In the genomic region with DNA sequence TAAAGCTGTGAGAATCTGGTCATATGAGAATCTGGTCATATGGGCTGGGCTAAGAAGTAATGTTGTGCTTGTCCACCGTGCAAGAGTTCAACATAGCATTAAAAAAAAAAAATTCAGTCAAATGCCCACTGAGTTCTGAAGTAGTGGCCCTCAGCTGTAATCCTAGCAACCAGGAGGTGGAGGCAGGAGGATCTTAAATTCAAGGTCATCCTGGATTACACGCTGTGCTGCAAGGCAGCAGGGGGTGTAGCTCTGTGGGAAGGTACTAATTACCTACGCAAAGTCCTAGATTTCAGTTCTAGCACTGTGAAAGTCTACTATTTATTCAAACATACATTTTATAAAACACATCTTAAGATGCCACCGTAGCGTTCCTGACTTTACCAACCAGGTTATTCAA, we compare ENCODE assay signal across 8 mouse cellular contexts. TPM values are rescaled to one million over a fixed set of nuclear protein-coding genes. Genes with fewer than 3 reads are reported as not detected.
DNase-seq lines count a peak whose midpoint lies in the region; ATAC-seq lines count a peak whose summit lies in the region.

No protein-coding gene starts in this region.

- H3K4me3 ChIP-seq in liver, embryonic 13.5 days (replicated peaks): peak overlapping the region; percentile 75

- no peaks in the 10 kb centered on the region for H3K9me3 ChIP-seq in liver, embryonic 13.5 days (replicated peaks)

- no peaks in the 10 kb centered on the region for H3K27me3 ChIP-seq in liver, embryonic 13.5 days

- peak overlapping the region; percentile 27; the same call in 1 of the 2 replicates for H3K27ac ChIP-seq in liver, embryonic 13.5 days

- H3K4me2 ChIP-seq in liver, embryonic 13.5 days: peak overlapping the region; percentile 77

- H3K4me1 ChIP-seq in liver, embryonic 13.5 days (replicated peaks): peaks cover 21% of the 10 kb centered on the region

- peak; percentile 21 for DNase-seq in adrenal gland, postnatal 14 days
- no peak for DNase-seq in adrenal gland, adult 18-20 months (ENCODE audit: low spot score in 2 of 2)
- DNase-seq in thymus, postnatal 14 days: peak; percentile 10
- no peak for DNase-seq in thymus, postnatal 4 days
- no peak for DNase-seq in liver, embryonic 13.5 days
- DNase-seq in Muller cell, postnatal 12 days (ENCODE audit: inconsistent ontology term): no peak
- no peak for DNase-seq in adrenal gland, postnatal 25 days
- no peak for DNase-seq in kidney, postnatal 4 days

- peaks cover 10% of the 10 kb centered on the region for H3K36me3 ChIP-seq in liver, embryonic 13.5 days

- WGBS in liver, embryonic 13.5 days (ENCODE audit: insufficient replicate concordance): 13% methylated on average over 5 of the region's 5 CpGs

- peak overlapping the region; percentile 78 for H3K9ac ChIP-seq in liver, embryonic 13.5 days

- no peak for ATAC-seq in liver, embryonic 13.5 days (ENCODE audit: low read depth)

RNA-seq across cellular contexts. Expression of gene Actr6, which starts 0.8 kb away (rescaled TPM):
- 21.8 and 26.2 TPM in 2 replicates for total RNA-seq in adrenal gland, postnatal 14 days (2021)
- 10 to 100 TPM; 18.5 to 21.8 TPM for total RNA-seq in adrenal gland, adult 18-20 months (2021)
- 18.1 and 24.1 TPM in 2 replicates for polyA plus RNA-seq in liver, embryonic 13.5 days (2015; fragmentation: Nextera tagmentation; extraction: Ambion mirVana)
- total RNA-seq in adrenal gland, postnatal 25 days (2021): 18.0 and 21.0 TPM in 2 replicates

RNA-seq across cellular contexts. Expression of gene Uhrf1bp1l, which starts 13.4 kb away (rescaled TPM):
- 61.7 and 66.2 TPM in 2 replicates for total RNA-seq in adrenal gland, postnatal 14 days (2021)
- total RNA-seq in adrenal gland, adult 18-20 months (2021): 10 to 100 TPM; 57.3 to 75.8 TPM
- 10.5 and 15.1 TPM in 2 replicates for polyA plus RNA-seq in liver, embryonic 13.5 days (2015; fragmentation: Nextera tagmentation; extraction: Ambion mirVana)
- total RNA-seq in adrenal gland, postnatal 25 days (2021): 92.7 and 129 TPM in 2 replicates

RNA-seq across cellular contexts. Expression of gene Scyl2, which starts 45.3 kb away (rescaled TPM):
- total RNA-seq in adrenal gland, postnatal 14 days (2021): 43.6 and 45.8 TPM in 2 replicates
- total RNA-seq in adrenal gland, adult 18-20 months (2021): 10 to 100 TPM; 42.9 to 51.9 TPM
- 4.3 and 5.1 TPM in 2 replicates for polyA plus RNA-seq in liver, embryonic 13.5 days (2015; fragmentation: Nextera tagmentation; extraction: Ambion mirVana)
- 50.0 and 54.0 TPM in 2 replicates for total RNA-seq in adrenal gland, postnatal 25 days (2021)

Comparison
In these comparisons a context has a peak if more than half of its experiments do, and no peak if none do; other contexts are left out.
1. DNase-seq: peak in adrenal gland, postnatal 14 days (single experiment) and thymus, postnatal 14 days (single experiment); none in adrenal gland, adult 18-20 months (0 of 2), thymus, postnatal 4 days (single experiment), liver, embryonic 13.5 days (single experiment), Muller cell, postnatal 12 days (single experiment), adrenal gland, postnatal 25 days (single experiment) and kidney, postnatal 4 days (0 of 2).